Mouse (Mus musculus): ENCODE results near the gene Lrrc61. TPM values are rescaled to one million over a fixed set of nuclear protein-coding genes. Genes with fewer than 3 reads are reported as not detected.

The Lrrc61 gene
- polyA plus RNA-seq (2015; fragmentation: Nextera tagmentation; extraction: Ambion mirVana) = 11.8 and 14.2 TPM in 2 replicates

GRCm38 (mm10) chr6:48554280-48555103 lies at the start of gene Lrrc61:
TSS of gene Lrrc61 (plus strand) at chr6:48554796.

DNA sequence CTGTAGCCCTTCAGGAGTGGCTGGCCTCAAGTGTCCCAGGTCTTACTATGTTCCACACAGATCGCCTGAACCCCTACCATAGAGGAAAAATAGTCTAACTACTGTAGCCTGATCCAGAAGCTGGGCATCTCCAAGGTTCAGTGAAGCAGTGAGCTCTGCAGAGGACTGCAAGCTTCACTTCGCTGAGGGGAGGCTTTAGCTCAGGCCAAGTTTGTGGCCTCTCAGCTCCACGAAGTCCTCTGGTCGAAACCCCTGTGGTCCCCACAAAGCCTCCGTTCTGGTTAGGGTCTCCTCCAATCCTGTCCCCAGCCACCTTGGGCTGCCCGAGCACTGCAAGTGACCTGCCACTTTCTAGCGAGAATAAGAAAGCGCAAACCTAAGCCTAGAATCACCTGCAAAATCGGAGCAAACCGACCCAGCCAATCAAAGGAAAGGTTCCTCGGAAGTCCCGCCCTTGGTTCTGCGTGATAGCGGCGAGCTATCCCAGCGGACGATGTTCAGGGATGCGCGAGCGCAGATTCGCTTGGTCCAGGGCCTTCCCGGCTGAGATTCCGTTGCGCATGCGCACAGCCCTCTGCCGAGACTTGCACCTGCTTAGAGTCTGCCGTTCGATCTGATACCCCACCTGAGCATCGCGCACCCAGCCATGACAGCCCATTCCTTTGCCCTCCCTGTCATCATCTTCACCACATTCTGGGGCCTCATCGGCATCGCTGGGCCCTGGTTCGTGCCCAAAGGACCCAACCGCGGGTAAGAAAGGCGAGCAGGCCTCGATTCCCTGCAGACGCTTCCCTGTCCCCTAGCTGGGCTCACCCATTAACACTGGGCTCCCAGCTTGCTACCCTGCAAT lies 17.3 kb upstream of the Lrrc61 start, which contains the start of gene Atp6v0e2:
Gene Atp6v0e2 (plus strand): TSS at position 511 of the 850 bp plus-strand sequence.

GRCm38 (mm10) chr6:48572572-48573061 lies 18.0 kb downstream of the Lrrc61 start, which contains the start of gene Rarres2:
TSS of gene Rarres2 (minus strand) at chr6:48572789.

DNA sequence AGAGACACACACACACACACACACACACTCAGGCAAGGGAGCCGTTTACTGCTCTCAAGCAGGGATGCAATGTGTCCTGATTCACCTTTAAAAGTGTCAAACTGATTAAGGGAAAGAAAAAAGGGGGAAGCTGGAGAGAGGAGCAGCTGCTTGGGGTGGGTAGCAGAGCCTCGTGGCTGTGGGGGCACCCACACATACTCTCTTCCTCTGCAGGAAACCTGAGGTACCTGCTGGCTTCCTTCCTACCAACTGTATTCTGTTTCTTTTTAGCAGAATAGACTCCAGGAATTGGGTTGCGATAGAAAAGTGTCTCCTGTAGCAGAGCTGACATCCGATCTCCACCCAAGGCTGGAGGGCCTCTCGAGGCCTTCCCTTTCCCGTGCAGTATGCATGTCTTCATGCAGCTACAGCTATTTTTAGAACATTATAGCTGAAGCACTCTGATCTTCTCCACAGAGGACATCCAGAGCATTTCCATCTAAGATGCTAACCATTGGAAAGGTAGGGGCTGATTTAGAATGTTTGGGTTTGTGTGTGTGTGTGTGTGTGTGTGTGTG lies 34.7 kb downstream of the Lrrc61 start, which contains the start of gene Gm45021:
Gene Gm45021 (plus strand): TSS at position 417 of the 557 bp plus-strand sequence.

DNA sequence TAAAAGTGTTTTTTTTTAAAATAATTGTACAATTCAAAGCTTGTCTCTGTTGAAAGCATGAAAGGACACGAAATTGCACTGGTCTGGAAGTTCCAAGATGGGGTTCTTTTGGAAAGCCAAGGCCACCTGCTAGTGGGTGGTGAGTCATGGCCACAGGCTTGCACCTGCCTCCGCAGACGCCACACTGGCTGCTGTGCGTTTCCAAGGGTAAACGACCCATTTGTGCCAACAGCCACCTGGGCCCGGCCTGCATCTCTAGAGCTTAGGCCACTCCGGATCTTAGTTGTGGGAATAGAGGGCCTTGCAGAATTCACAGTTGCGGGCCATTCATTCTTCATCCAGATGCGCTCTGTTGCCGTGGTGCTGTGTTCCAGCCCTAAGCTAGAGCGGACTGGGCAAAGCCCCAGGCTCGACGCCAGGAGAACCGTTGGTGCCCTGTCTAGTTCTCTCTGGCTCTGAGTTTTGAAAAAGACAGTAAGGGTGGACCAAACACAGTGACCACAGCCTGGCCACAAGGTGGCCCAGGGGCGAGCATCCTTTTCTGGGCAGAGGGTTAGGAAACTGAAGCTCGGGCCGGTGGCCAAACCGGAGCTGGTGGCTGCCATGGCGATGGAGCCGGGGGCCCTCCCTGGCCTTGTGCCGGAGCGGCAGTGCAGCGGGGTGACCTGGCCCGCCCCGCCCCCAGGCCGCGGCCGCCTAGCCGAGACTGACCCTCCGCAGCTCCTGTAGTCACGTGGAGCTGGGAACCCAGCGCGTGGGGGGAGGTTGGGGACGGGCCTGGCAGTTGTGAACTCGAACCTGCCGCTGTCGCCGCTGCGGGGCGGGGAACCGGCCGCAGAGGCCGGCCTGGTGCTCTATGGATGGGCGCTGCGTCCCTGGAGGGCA lies 38.8 kb downstream of the Lrrc61 start, which contains the start of the genes Repin1 and Gm44965:
Gene Repin1 (plus strand): TSS at position 726 of the 885 bp plus-strand sequence.
Gene Gm44965 (plus strand): TSS at position 784 of the 885 bp plus-strand sequence.

DNA sequence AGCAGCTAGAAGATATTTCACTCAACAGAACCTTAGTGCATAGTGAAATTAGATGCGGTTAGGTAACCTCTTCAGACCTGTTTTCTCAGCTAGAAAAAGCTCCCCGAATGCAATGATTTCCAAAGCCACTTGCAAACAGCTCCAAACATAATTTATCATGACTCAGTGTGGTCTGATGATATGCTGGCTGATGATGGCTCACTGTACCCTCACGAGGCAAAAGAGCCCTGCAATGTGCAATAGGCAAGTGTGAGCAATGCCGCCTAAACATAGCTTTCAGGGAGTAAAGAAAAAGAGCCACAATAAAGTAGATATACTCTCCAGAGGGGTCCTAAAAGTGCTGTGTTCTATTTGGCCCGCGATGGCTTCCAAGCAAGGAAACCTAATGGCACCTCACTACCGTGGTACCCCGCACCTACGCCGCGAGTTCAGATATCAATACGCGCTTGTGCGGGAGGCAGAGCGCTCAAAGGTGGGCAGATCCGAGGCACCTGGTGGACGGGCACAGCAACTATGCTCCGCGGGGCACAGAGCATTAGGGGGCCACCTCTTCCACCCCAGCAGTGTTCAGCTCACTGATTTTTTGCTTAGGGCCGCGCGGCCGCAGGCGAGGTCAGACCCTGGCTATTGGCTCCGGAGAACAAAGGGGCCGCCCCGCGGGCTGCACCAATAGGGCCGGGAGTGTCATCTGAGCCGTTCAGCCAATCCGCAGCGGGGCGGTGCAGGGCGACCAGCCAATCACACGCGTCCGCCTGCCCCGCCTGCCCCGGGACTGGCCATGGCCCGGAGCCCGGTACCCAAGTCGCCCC lies 46.9 kb downstream of the Lrrc61 start, which contains the start of gene Zfp775:
Gene Zfp775 (plus strand): TSS at position 793 of the 809 bp plus-strand sequence.

Other genes with a start within 250 kb of the Lrrc61 start
- gene Krba1, start 159.2 kb upstream of the Lrrc61 start, polyA plus RNA-seq (2015; fragmentation: Nextera tagmentation; extraction: Ambion mirVana) = 13.2 and 14.5 TPM in 2 replicates
- 36.8 and 38.6 TPM in 2 replicates for gene Zfp467, start 109.0 kb upstream of the Lrrc61 start, polyA plus RNA-seq (2015; fragmentation: Nextera tagmentation; extraction: Ambion mirVana)
- gene Sspo, start 106.6 kb upstream of the Lrrc61 start, polyA plus RNA-seq (2015; fragmentation: Nextera tagmentation; extraction: Ambion mirVana) = 0.72 and 0.82 TPM in 2 replicates
- 53.0 and 62.1 TPM in 2 replicates for gene Atp6v0e2, start 17.2 kb upstream of the Lrrc61 start, polyA plus RNA-seq (2015; fragmentation: Nextera tagmentation; extraction: Ambion mirVana)
- gene Rarres2, start 18.0 kb downstream of the Lrrc61 start, polyA plus RNA-seq (2015; fragmentation: Nextera tagmentation; extraction: Ambion mirVana) = 191 and 298 TPM in 2 replicates
- gene Gm45021, start 34.8 kb downstream of the Lrrc61 start, polyA plus RNA-seq (2015; fragmentation: Nextera tagmentation; extraction: Ambion mirVana) = not detected in 2 replicates
- 20.6 and 28.3 TPM in 2 replicates for gene Repin1, start 39.1 kb downstream of the Lrrc61 start, polyA plus RNA-seq (2015; fragmentation: Nextera tagmentation; extraction: Ambion mirVana)
- gene Gm44965, start 39.1 kb downstream of the Lrrc61 start, polyA plus RNA-seq (2015; fragmentation: Nextera tagmentation; extraction: Ambion mirVana) = not detected in 2 replicates
- gene Zfp775, start 47.3 kb downstream of the Lrrc61 start, polyA plus RNA-seq (2015; fragmentation: Nextera tagmentation; extraction: Ambion mirVana) = 6.9 and 7.2 TPM in 2 replicates
- gene AI854703, start 72.0 kb downstream of the Lrrc61 start, polyA plus RNA-seq (2015; fragmentation: Nextera tagmentation; extraction: Ambion mirVana) = 2.1 and 2.7 TPM in 2 replicates
- 2.0 and 3.5 TPM in 2 replicates for gene Gimap8, start 92.4 kb downstream of the Lrrc61 start, polyA plus RNA-seq (2015; fragmentation: Nextera tagmentation; extraction: Ambion mirVana)
- 9.4 and 9.8 TPM in 2 replicates for gene Gimap9, start 121.3 kb downstream of the Lrrc61 start, polyA plus RNA-seq (2015; fragmentation: Nextera tagmentation; extraction: Ambion mirVana)
- gene Gimap4, start 129.8 kb downstream of the Lrrc61 start, polyA plus RNA-seq (2015; fragmentation: Nextera tagmentation; extraction: Ambion mirVana) = 40.4 and 54.9 TPM in 2 replicates
- 57.0 and 58.1 TPM in 2 replicates for gene Gimap6, start 153.4 kb downstream of the Lrrc61 start, polyA plus RNA-seq (2015; fragmentation: Nextera tagmentation; extraction: Ambion mirVana)
- gene Gm28053, start 163.8 kb downstream of the Lrrc61 start, polyA plus RNA-seq (2015; fragmentation: Nextera tagmentation; extraction: Ambion mirVana) = 0.95 TPM in 1 of 2 replicates, not detected in the other
- gene Gimap7, start 163.8 kb downstream of the Lrrc61 start, polyA plus RNA-seq (2015; fragmentation: Nextera tagmentation; extraction: Ambion mirVana) = 0.23 TPM in 1 of 2 replicates, not detected in the other
- gene Gimap1, start 184.3 kb downstream of the Lrrc61 start, polyA plus RNA-seq (2015; fragmentation: Nextera tagmentation; extraction: Ambion mirVana) = 7.9 and 12.5 TPM in 2 replicates
- gene Gimap5, start 191.4 kb downstream of the Lrrc61 start, polyA plus RNA-seq (2015; fragmentation: Nextera tagmentation; extraction: Ambion mirVana) = 28.6 and 28.9 TPM in 2 replicates
- gene Gimap3, start 216.1 kb downstream of the Lrrc61 start, polyA plus RNA-seq (2015; fragmentation: Nextera tagmentation; extraction: Ambion mirVana) = 0.22 and 0.25 TPM in 2 replicates